Mouse (Mus musculus): ENCODE measurements at regions not wholly inside any gene's neighbourhood (a gene's known extent, or its start where the extent isn't known, plus 50 kb on each side); places are given as distances from the start of the nearest gene placed in this dataset.
A peak's percentile ranks its signal among the peaks of the same experiment; 100 is the strongest.

DNA sequence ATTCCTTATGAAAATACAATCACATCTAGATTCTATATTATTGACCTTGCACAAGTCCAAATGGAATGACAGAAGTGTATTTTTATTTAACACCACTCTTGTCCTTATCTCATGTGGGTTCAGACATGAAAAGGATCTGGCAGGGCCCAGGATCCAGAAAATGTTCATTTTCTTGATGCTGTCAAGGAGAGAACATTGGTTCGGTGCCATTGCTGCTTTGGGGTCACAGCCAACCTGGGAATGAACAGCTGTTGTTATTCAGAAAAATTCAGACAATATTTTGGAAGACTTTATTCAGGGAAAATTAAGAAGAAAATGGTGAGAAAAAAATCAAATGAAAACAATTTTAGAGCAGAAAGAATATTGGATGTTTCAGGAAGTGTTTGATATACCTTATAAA is 590.0 kb downstream of the Iqcm start:
- no peak for DNase-seq

DNA sequence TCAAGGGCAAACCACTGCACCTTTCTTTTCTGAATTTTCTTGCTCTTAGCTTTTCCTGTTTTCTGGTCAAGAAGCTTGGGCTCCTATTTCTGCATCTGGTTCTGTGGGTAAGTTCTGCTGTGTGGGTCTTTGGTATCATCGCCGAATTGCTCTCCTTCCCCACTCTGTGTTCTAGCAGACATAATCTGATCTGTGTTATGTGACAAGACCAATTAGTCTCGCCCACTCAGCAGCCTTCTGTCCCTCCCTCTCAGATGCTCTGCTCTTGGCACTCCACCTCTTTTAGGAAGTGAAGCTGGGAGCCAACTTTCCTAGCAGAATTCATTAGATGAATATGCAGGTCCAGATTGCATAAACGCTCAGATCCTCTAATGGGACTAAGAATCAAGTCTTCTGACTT is 603.5 kb downstream of the Iqcm start:
- no peak for DNase-seq

- DNase-seq: no peak
Measured at GRCm38 (mm10) chr8:76067721-76068120, 619.2 kb downstream of the Iqcm start.

GRCm38 (mm10) chr8:76072671-76073351 is 624.3 kb downstream of the Iqcm start:
- no peak for DNase-seq

GRCm38 (mm10) chr8:76120587-76121145 is 672.2 kb downstream of the Iqcm start:
- no peak for DNase-seq

GRCm38 (mm10) chr8:76127486-76127885 is 679.0 kb downstream of the Iqcm start:
- peak; percentile 96 for DNase-seq

DNA sequence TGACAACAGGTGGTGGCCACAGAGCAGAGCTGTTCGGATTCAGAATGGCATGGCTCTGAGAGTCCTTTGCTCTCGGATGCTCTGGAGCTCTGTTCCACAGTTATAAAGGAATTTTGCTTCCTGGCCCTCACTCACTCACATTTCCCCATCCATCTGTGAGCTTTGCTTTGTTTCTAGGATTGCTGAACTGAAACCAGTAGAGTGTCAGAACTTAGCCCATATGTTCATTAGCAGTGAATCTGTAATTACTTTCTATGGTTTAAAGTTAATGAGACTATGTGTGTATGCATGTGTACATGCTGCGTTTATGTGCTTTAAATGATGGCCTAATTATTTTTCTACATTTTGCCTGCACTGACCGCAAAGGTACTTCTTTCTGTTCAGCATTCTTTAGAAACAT is 688.7 kb downstream of the Iqcm start:
- no peak for DNase-seq

DNA sequence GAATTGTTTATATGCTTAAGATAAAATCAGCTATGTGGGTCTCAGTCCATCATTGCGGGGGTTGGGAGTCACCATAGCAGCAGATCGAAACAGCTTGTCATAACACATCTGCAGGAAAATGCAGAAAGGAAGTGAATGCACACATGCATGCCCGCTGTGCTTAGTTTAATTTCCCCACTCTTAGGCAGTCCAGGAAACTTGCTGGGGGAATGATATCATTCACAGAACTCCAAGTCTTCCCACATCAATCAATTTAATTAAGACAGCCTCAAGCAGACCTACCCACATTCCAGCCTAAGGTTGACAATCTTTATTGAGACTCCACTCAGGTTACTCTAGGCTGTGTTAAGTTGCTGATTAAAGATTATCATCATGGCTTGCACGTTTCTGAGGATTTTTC is 700.2 kb downstream of the Iqcm start:
- no peak for DNase-seq

- no peak for DNase-seq
Measured at GRCm38 (mm10) chr8:76182520-76182919, 716.7 kb upstream of the Nr3c2 start.

GRCm38 (mm10) chr8:76183836-76184235 is 715.4 kb upstream of the Nr3c2 start:
- no peak for DNase-seq

DNA sequence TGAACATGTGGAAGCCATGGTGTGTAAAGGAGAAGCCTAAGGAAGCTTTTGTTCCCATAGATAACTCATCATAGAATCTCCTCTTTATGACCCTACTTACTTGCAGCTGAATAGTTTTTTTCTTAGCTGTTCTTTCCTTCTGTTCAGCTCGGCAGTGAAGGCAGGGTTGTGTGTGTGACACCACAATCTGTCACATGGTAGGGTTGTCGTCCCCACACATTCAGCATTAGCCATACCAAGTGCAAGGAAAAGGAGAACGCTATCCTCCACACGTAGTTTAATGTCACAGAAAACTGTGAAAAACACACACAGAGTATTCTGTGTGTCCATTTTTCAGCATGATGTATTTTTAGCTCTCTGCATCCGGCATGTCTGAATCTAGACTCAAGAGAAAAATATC is 711.9 kb upstream of the Nr3c2 start:
- DNase-seq: no peak

- no peak for DNase-seq
Measured at GRCm38 (mm10) chr8:76211891-76212290, 687.4 kb upstream of the Nr3c2 start.

- DNase-seq: peak; percentile 49
Measured at GRCm38 (mm10) chr8:76217819-76218580, 681.2 kb upstream of the Nr3c2 start.

- DNase-seq: no peak
Measured at GRCm38 (mm10) chr8:76230847-76231246, 668.4 kb upstream of the Nr3c2 start.

DNA sequence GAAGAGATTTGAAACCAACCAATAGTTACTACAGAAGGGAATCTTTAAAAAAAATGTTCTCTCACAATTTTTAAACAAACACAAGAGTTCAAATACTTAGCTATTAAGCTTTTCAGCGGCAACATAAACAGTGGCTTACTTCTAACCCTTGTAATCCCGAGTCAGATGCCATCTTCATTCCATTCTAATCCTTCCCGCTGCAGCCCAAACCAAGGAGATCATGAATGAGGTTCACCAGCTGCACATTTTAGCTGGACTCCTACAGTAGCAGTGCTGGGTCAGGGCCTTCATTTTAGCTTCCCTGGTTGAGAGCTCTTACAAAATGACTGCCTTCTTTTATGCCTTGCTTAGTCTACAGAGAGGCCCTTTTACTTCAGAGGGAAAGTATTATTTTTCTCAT is 650.0 kb upstream of the Nr3c2 start:
- DNase-seq: no peak

- no peak for DNase-seq
Measured at GRCm38 (mm10) chr8:76252161-76253010, 646.9 kb upstream of the Nr3c2 start.

All from heart, adult 11 months (tissue).